Mouse (Mus musculus) erythroblast, embryonic 14.5 days (primary cell): ENCODE measurements around the gene Gm17490.

Experiments used
- GATA1 ChIP-seq: IDR thresholded peaks from 2 replicates; pipeline ENCODE4 v1.6.1; 2012; ENCODE audit warnings: low read length, inconsistent platforms, mixed read lengths
- TAL1 ChIP-seq: IDR thresholded peaks from 3 replicates; pipeline ENCODE4 v1.6.1; 2012; ENCODE audit warnings: low read length, inconsistent platforms, mixed read lengths

GRCm38 (mm10) chr2:11654990-11655931 is 29.2 kb upstream of the Gm17490 start:
- TF ChIP-seq TAL1 (no peak), GATA1 (no peak)
